Mouse (Mus musculus): ENCODE data around the gene Prtn3.

Gene Prtn3

DNA sequence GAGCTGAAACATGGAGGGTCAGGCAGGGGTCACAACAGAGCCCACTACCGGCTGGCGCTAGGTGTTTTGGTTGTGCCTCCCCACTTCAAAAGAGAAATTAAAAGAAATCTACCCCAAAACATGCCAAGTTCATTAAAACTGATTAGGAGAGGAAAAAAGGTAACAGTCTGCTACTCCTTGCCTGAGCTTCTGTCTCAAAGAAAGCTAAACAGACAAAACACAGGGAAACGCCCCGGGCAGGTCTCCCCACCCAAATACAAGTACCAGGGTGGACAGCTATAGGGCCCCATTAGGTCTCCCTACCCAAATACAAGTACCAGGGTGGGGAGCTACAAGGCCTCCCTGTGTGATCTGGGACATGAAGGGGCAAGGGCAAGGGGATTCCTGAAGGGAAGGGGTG is 36.3 kb downstream of the Prtn3 start, which contains the start of gene Gm26602:
Gm26602 (plus strand) TSS at position 301 of the 400 bp plus-strand sequence.
- no peak for DNase-seq (ENCODE audit: low spot score)

DNA sequence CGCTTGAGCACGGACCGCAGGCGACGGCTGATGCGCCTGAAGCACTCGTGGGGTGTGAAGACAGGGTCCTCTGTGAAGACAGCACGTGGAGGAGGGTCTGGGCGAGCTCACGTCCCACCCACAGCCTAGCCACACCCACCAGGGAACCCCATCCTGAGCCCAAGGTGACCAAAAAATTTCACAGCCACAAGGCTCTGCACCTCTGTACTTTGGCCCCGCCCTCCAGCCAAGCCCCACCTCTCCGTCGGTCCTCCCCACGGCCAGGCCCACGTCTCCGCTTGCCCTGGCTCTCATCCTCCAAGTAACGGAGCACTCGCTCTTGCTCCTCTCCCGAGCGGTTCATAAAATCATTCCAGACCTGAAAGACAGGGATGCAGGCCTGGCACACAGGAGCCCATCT is 38.1 kb downstream of the Prtn3 start:
- DNase-seq (ENCODE audit: low spot score) = no peak

DNA sequence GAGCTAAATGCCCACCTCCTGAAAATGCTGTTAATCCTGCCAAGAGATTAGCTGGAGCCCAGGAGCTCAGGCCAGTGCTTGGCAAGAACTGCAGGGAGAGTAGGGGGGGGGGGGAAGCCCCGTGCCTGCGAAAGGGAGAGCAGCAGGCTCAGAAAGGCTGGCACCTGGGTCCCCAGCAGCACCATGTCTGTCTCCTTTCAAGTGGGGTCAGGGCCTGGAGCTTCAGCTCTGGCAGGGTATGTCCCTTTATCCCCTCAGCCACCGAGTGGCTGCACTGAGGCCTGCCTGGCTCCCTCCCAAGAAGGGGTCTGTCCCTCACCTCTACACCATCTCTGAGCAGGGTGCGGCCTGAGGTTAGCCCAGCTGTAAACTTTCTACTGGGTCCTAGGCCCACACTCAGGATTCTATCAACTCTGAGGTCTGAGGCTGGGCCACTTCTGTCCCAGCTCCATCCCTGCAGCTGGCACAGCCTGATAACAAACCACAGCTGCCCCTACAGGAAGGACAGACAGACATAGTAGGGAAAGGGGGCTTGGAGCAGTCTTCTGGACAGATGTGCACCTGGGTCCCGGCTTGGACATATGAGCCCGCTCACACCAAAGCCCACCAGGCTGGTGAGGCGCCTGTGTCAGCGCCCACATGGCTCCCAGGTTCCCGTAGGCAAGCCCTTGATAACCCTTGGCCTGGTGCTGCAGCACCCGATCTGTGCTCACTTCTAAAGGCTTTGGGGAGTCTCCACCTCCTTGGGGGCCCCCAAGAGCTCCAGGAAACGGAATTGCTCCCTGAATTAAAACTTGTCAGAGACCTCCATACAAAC is 40.1 kb downstream of the Prtn3 start:
- no peak for DNase-seq (ENCODE audit: low spot score)

DNA sequence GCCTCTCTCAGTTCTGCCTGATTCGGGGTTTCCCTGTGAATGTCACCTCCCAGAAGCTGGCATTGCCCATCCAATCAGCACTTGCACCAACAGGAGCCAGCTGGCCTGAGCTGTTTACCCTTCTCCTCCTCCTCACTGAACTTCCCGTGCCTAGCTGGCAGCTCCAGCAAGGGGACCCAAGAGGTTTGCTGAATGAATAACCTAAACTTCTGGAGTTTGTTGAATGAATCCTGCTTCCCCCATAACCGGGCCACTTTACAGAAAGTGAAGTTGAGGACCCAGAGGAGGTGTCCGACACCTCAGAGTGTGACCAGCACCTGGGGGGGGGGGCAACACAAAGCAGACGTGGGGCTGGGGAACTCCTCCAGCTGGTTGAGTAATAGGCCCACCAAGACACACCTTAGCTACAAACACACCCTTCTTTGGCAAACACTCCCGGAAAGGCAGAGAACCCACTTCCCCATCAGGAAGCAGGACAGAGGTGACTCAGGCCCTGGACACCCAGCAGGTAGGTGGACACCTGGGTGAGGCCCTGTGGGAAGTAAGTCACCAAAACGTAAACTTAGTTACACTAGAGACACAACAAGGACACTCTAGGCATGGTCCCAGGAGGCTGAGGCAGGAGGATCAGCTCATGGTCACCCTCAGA is 40.8 kb downstream of the Prtn3 start:
- DNase-seq (ENCODE audit: low spot score) = no peak

DNA sequence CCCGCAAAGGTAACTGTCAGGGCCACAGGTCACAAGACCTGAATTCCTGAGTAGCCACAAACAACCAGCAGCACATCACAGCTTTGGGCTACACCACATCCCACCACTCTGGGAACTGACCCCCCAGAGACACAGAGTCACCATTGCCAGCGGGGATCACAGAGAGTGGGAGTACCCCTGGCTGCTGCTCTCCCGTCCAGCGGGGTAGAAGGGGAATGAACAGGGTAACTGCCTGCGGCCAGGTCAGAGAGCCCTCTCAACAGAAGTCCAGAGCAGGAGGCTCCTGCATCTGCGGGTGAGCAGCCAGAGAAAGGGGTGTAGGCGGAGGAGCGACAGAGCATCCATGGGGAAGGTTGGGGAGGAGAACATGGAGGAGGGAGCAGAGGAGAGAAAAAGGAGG is 41.8 kb downstream of the Prtn3 start:
- DNase-seq (ENCODE audit: low spot score) = no peak

DNA sequence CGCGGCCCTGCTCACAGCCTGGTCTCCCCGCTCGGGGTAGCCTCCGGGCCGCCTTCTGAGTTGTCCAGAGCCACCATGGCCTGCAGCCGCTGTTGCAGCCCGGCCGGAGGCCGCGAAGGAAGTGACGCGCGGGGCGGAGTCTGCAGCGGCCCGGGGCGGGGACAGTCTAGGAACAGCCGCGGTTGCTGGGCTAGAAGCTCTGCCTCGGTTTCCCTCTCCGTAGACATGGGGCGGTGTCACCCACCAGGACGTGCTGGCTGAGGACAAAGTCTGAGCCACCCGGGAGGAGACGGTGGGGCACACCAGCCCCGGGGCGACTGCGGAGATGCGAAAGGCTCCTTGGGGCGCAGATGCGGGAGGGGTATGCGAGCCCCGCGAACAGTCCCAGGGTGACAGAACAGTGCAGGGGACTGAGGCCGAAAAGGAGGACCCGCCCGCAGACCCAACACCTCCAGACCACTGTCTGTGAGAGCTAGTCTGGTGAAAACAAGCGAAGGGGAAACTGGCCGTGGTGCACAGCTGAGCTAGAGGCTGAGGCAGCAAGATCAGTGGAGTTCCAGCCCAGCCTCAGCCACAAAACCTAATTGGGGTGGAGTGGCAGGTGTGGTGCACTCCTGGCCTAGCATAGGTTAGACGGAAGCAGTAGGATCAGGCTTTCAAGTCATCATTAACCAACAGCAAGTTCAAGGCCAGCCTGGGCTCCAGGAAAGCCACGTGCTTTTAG is 42.7 kb downstream of the Prtn3 start, which contains the start of gene Kiss1r:
Kiss1r (plus strand) TSS at position 164 of the 724 bp plus-strand sequence.
- DNase-seq (ENCODE audit: low spot score) = peak; percentile 65

DNA sequence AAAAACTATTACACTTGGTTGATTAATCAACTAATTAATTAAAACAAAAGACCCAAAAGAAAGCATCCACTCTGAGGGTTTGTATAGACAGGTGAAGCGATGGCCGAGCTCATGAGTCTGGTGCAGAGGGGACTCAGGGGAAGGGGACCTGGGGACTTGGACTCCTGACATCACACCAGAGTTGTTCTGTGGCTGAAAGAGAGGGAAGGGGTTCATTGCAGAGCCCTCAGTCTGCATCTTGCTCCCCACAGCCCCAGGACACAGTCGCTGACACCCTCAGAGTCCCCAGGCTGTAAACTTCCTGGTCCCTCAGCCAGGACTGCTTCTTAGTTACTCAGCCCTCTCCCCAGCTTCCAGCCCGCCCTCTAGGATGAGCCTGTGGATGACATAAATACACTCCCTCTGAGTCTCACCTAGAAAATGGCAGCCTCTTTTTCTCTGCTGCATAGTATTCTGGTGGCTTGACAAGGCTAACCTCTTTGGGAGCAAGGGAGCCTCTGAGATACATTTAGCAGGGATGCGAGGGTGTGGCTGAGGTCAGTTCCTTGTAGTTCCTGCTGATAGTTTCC is 43.3 kb downstream of the Prtn3 start:
- DNase-seq (ENCODE audit: low spot score) = no peak

DNA sequence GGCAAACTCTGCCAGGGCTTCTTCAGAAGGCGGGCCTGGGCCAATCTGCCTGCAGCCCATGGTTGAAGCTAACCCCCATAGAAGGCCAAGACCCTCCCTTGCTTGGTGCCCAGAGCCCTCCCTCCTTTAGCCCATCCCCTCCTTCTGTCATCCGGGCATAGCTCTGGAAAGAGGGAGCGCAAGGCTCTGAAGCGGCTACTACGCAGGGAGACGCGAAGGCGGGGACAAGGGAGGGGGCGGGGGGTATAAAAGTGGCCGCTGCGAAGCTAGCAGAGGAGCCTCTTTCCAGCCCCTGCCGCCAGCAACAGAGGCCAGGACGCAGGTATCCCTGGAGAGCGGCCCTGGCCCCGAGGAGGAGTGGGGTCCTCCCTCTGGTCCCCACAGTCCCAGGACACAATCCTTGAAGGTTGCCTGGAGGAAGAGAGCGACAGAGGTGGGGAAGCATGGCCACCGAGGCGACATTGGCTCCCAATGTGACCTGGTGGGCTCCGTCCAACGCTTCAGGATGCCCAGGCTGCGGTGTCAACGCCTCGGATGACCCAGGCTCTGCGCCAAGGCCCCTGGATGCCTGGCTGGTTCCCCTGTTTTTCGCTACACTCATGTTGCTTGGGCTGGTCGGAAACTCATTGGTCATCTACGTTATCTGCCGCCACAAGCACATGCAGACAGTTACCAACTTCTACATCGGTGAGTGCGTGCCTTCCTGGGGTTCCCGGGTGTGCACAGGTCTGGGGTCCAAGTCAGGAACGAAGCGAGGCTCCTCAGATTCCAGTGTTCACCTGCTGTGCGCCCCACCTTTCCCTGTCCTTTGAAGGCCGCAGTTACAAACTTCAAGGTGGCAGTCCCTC is 44.2 kb downstream of the Prtn3 start:
- DNase-seq (ENCODE audit: low spot score) = no peak

DNA sequence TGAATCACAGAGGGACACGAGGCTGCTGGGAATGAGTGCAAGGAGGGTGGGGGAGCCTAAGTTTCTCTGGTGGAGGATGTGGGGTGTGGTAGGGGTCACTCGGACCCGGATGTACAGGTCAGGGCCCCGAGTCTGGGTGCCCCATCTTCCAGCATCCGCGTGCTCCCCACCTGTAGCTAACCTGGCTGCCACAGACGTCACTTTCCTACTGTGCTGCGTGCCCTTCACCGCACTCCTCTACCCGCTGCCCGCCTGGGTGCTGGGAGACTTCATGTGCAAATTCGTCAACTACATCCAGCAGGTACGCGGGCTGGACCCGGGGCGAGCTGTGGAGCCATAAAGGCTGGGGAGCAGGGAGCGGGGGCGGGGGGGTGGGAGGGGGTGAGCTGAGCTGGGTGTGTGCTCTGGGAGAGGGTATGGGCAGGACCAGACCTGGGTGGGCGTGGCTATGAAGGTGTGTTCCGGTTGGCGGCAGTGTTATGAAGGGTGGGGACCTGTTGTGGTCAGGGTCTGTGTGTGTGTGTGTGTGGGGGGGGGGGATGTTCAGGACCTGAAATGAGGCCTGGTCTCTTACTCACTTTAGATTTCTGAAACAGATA is 45.1 kb downstream of the Prtn3 start:
- no peak for DNase-seq (ENCODE audit: low spot score)

DNA sequence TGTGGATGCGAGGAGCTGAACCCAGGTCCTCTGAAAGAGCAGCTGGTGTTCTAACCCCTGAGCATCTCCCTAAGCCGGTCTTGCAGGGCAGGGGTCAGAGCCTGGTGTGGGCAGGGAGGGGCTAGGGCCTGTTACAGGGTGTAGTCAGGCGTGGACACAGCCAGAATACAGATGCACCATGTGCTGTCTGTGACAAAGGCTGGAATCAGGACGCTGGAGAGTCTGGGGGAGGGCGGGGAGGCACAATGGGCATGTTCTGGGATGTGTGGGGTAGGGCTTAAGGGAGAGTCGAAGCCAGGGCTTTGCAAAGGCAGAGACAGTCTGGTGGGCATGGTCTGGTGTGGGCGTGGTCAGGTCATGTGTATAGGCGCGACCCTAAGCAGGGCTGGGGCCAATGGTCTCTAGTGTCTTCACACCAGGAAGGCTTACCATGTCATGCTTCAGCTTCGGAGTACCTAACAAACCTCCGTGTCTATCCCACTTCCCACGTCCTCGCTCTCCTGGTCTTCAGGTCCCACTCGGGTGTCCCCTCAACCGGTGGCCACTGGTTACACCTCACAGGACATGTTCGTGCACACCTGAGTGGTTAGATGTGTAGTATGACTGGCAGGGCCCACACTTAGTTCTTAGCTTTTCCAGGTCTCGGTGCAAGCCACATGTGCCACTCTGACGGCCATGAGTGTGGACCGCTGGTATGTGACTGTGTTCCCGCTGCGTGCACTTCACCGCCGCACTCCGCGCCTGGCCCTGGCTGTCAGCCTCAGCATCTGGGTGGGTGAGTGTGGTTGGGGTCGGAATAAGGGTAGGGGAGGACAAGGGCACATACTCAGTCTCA is 46.0 kb downstream of the Prtn3 start:
- DNase-seq (ENCODE audit: low spot score) = no peak

DNA sequence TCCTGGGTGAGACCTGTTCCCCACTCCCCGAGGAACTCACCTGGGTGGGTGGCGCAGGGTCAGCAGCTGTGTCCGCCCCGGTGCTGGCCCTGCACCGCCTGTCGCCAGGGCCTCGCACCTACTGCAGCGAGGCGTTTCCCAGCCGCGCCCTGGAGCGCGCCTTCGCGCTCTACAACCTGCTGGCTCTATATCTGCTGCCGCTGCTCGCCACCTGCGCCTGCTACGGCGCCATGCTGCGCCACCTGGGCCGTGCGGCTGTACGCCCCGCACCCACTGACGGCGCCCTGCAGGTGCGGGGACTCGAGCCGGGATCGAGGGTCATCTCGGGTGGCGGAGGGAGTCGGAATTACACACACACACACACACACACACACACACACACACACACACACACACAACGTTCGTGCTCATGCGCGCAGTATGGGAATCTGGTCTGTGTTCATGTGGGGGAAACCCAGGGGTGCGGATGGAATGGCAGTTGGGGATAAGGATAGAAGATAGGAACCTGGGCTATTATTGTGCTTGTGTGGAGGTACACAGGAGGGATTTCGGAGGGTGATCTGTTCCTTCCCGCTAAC is 46.8 kb downstream of the Prtn3 start, which contains the start of gene R3hdm4:
R3hdm4 (minus strand) TSS at position 251 of the 578 bp plus-strand sequence.
- DNase-seq (ENCODE audit: low spot score) = no peak

DNA sequence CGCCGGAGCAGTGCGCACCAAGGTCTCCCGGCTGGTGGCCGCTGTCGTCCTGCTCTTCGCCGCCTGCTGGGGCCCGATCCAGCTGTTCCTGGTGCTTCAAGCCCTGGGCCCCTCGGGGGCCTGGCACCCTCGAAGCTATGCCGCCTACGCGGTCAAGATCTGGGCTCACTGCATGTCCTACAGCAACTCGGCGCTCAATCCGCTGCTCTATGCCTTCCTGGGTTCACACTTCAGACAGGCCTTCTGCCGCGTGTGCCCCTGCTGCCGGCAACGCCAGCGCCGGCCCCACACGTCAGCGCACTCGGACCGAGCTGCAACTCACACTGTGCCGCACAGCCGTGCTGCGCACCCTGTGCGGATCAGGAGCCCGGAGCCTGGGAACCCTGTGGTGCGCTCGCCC is 47.3 kb downstream of the Prtn3 start:
- DNase-seq (ENCODE audit: low spot score) = no peak

DNA sequence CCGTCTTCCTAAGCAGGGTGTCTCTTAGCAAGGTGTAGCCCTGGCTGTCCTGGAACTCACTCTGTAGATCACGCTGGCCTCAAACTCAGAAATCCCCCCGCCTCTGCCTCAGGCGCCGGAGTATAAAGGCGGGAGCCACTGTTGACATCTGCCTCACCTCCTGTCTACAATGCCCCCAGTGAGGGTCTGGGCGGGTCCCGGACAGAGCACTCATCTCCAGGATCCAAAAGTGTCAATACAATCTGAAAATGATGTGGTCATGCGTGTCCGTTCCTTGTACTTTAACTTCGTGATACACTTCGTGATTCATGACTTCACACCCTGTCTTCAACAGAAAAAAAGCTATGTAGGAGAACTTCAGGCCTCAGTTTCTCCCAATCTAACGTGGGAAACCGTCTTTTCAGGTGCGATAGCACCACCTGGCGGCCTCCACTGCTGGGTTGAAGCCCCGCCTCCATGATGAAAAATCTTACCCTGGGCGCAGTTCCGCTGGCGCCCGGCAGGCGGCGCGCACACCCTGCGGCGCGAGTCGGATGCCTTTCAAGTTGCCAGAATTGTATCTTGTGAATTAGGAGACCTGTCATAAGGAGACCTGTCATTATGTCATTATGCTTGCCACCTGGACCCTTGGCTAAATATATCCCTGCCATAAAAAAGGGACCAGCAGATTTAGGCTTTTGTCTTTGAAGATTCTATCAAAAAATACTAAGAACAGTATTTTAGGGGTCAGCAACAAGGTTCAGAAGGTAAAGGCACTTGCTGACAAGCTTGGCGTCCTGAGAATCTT is 50.9 kb downstream of the Prtn3 start:
- DNase-seq (ENCODE audit: low spot score) = peak; percentile 86

DNA sequence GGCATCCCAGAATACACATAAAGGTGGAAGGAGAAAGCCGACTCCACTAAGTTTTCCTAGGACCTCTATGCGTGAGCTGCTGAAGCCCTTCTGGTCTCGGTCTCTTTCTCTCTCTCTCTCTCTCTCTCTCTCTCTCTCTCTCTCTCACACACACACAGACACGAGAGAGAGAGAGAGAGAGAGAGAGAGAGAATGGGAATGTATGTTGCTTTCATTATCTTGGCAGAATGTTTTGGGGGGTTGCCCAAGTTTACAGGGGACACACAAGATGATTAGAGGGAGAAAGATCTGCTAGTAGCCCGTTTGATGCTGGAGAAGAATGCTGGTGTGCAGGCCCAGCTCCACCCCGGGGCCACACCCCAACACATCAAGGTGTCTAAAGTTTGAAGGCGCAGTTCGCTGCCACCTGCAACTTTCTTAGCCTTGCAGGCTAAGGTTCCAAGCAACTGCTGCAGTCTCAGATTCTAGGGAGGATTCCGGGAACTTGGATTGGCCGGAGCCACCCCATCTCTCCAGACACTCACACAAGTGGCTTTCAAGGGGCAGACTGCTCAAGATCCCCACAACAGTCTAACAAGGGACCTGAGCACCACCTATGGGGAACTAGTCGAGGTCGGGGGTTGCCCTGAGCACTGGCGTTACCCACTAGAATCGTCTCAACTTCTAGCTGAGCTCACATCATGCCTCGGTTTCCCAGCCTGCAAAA is 51.7 kb downstream of the Prtn3 start:
- DNase-seq (ENCODE audit: low spot score) = no peak

DNA sequence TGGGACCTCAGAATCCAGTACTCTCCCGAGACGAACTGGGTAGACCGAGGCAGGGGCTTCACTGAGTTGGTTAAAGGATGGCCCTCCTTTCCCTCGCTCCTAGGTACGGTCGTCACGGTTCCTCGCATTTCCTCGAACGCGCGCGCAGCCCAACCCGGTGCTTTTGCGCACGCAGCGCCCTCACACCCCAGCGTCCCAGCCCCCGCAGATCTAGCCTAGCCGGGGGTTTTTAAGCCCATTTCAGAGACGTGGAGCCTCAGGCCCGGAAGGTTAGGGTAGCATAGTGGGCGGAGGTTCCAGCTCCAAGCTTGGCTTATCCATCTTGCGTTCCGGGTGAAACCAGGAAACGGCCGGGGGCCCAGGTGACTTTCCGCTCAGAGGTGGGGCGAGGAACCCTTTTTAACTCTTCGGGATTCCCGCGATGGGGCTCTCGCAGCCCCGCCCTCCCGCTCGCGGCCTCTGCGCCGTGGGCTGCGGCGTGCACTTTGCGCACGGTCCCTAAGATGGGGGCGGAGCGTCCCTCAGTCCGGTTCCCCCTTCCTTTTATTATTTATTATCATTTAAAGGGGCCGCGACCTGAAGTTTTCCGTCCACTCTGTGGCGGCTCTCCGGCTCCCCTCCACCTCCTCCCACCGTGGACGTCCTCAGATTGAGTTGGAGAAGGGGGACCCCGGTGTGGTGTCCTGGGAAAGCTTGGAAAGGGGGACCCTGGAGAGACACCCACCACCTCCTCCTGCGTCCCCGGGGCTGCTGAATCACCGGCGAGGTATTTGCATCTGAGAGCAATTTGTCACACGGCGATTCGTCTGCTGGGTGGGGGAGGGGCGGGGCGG is 52.4 kb downstream of the Prtn3 start, which contains the start of gene Arid3a:
Arid3a (plus strand) TSS at position 553 of the 833 bp plus-strand sequence.
- peak; percentile 82 for DNase-seq (ENCODE audit: low spot score)

DNA sequence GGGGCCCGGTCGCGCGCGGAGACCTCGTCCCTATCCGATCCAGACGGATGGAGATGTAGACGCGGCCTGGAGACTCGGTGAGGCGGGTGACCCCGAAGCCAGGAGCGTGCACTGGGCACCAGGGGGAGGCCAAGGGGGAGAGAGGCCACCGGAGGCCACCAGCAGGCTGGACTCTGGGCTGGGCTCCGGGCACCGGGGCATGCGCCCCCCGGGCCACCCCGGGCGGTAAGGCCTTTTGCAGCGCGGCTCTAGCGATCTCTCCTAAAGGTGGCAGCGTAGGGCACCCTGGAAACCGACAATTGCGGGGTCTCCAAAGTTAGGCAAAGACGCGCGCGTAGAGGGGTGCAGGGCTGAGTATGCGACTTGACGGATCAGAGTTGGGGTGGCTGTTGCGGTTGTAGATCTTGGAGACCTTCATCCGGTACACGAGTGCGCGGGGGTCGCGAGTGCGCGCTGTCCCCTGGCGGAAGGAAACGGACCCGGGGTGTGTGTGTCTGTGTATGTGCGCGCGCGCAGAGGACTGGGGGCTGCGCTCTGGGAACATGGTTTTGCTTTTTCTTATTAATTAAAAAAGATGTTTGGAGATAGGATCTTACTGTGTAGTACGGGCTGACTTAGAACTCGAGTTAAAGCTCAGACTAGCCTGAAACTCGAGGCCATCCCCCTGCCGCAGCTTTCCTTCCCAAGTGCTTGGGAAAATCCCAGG is 53.2 kb downstream of the Prtn3 start:
- DNase-seq (ENCODE audit: low spot score) = no peak
